Mouse (Mus musculus): ENCODE data around the gene Gm16867. TPM values are rescaled to one million over a fixed set of nuclear protein-coding genes. Genes with fewer than 3 reads are reported as not detected.
A peak's percentile ranks its signal among the peaks of the same experiment; 100 is the strongest.
"Not testable (repeated sequence)": the region's sequence is repeated elsewhere in the genome, so short reads cannot be mapped to it uniquely, and the experiment has no call there.

The Gm16867 gene
- polyA plus RNA-seq, 1 experiment from 2014 or later: not detected

- H3K4me3 ChIP-seq (replicated peaks); H3K36me3 ChIP-seq; H3K27ac ChIP-seq; ATAC-seq; H3K27me3 ChIP-seq (replicated peaks); H3K4me2 ChIP-seq (replicated peaks); H3K4me1 ChIP-seq (replicated peaks); H3K9me3 ChIP-seq; H3K9ac ChIP-seq: not testable (repeated sequence)
- no CpG with 5 or more reads among the region's 10 CpGs for whole genome bisulfite sequencing
Measured at GRCm38 (mm10) chr14:69448845-69449244, 54.3 kb downstream of the Gm16867 start.

GRCm38 (mm10) chr14:69447006-69447405 lies 56.2 kb downstream of the Gm16867 start:
- not testable (repeated sequence) for H3K27me3 ChIP-seq (replicated peaks); H3K27ac ChIP-seq; H3K4me3 ChIP-seq (replicated peaks); H3K9ac ChIP-seq; H3K4me2 ChIP-seq (replicated peaks); H3K4me1 ChIP-seq (replicated peaks); H3K9me3 ChIP-seq; H3K36me3 ChIP-seq
- no CpG with 5 or more reads among the region's 1 CpGs for whole genome bisulfite sequencing
- peak; percentile 44; the same call in 1 of the 2 replicates for ATAC-seq

GRCm38 (mm10) chr14:69443092-69443692 lies 60.0 kb downstream of the Gm16867 start:
- ATAC-seq: peak; percentile 91
- no CpG with 5 or more reads among the region's 7 CpGs for WGBS
- not testable (repeated sequence) for H3K4me2 ChIP-seq (replicated peaks); H3K4me1 ChIP-seq (replicated peaks); H3K4me3 ChIP-seq (replicated peaks); H3K9ac ChIP-seq; H3K36me3 ChIP-seq; H3K9me3 ChIP-seq; H3K27me3 ChIP-seq (replicated peaks); H3K27ac ChIP-seq

- not testable (repeated sequence) for H3K9me3 ChIP-seq
- WGBS: no CpG with 5 or more reads among the region's 7 CpGs
Measured at GRCm38 (mm10) chr14:69440955-69441354, 62.2 kb downstream of the Gm16867 start.

GRCm38 (mm10) chr14:69438678-69439214 lies 64.4 kb downstream of the Gm16867 start:
- not testable (repeated sequence) for H3K27ac ChIP-seq; ATAC-seq; H3K36me3 ChIP-seq; H3K4me1 ChIP-seq (replicated peaks); H3K9me3 ChIP-seq; H3K4me3 ChIP-seq (replicated peaks); H3K27me3 ChIP-seq (replicated peaks); H3K4me2 ChIP-seq (replicated peaks); H3K9ac ChIP-seq
- WGBS: no CpG with 5 or more reads among the region's 7 CpGs

More at GRCm38 (mm10) chr14:69440955-69441354, 62.2 kb downstream of the Gm16867 start:
- H3K4me3 ChIP-seq (replicated peaks); H3K36me3 ChIP-seq; H3K9ac ChIP-seq; H3K4me1 ChIP-seq (replicated peaks); H3K4me2 ChIP-seq (replicated peaks); H3K27ac ChIP-seq; H3K27me3 ChIP-seq (replicated peaks): not testable (repeated sequence)
- peak; percentile 65 for ATAC-seq

- peak; percentile 49 for ATAC-seq
- H3K4me1 ChIP-seq (replicated peaks); H3K27ac ChIP-seq; H3K4me3 ChIP-seq (replicated peaks); H3K27me3 ChIP-seq (replicated peaks); H3K9me3 ChIP-seq; H3K4me2 ChIP-seq (replicated peaks); H3K9ac ChIP-seq; H3K36me3 ChIP-seq: not testable (repeated sequence)
- no CpG with 5 or more reads among the region's 7 CpGs for WGBS
Measured at GRCm38 (mm10) chr14:69421003-69421402, 82.2 kb downstream of the Gm16867 start.

- not testable (repeated sequence) for H3K9ac ChIP-seq; ATAC-seq; H3K27me3 ChIP-seq (replicated peaks); H3K36me3 ChIP-seq; H3K4me1 ChIP-seq (replicated peaks); H3K27ac ChIP-seq; H3K9me3 ChIP-seq; H3K4me2 ChIP-seq (replicated peaks); H3K4me3 ChIP-seq (replicated peaks)
- WGBS: no CpG with 5 or more reads among the region's 7 CpGs
Measured at GRCm38 (mm10) chr14:69417545-69417944, 85.6 kb downstream of the Gm16867 start.

Other genes with a start within 250 kb of the Gm16867 start
- gene Synb, start 209.1 kb downstream of the Gm16867 start, polyA plus RNA-seq (2015; fragmentation: Nextera tagmentation; extraction: Ambion mirVana): 0.04 TPM in 1 of 2 replicates, not detected in the other
- gene Gm27179, start 9.2 kb upstream of the Gm16867 start, polyA plus RNA-seq (2015; fragmentation: Nextera tagmentation; extraction: Ambion mirVana): not detected in 2 replicates
- gene Entpd4b, start 52.1 kb upstream of the Gm16867 start, polyA plus RNA-seq (2015; fragmentation: Nextera tagmentation; extraction: Ambion mirVana): 15.5 and 17.0 TPM in 2 replicates

All from intestine, embryonic 15.5 days (tissue).